Mouse (Mus musculus): ENCODE data around the gene Blmh.

- TF ChIP-seq CTCF (IDR thresholded peaks at IDR 0.05; ENCODE audit: low read depth), result no peak
- no peak for TF ChIP-seq EP300 (IDR thresholded peaks at IDR 0.05; ENCODE audit: low read depth)
Measured at GRCm38 (mm10) chr11:76984173-76984572, 59.6 kb downstream of the Blmh start.

Measured in heart, postnatal 0 days (tissue).